Mouse (Mus musculus): Measurements from ENCODE around the gene Zfp449. TPM values are rescaled to one million over a fixed set of nuclear protein-coding genes. Genes with fewer than 3 reads are reported as not detected.

Gene Zfp449
- 8.8 and 12.6 TPM in 2 replicates for polyA plus RNA-seq (2014; fragmentation: Nextera tagmentation; extraction: Ambion mirVana)

- Histone ChIP-seq H3K4me1 (replicated peaks; ENCODE audit: control insufficient read depth, insufficient read depth, low read length) (no peaks in the 10 kb centered on the region), H3K36me3 (ENCODE audit: control insufficient read depth, insufficient read depth, low read length) (no peaks in the 10 kb centered on the region), H3K27me3 (replicated peaks; ENCODE audit: control insufficient read depth, insufficient read depth, low read length) (no peaks in the 10 kb centered on the region), H3K4me2 (ENCODE audit: low read length) (peak within 1 kb of the TSS; percentile 42), H3K4me3 (ENCODE audit: low read depth, low read length) (peak within 1 kb of the TSS; percentile 44), H3K27ac (ENCODE audit: low read depth) (no peak within 1 kb of the TSS), H3K9ac (ENCODE audit: low read length) (peak within 1 kb of the TSS; percentile 55), H3K9me3 (ENCODE audit: control insufficient read depth, low read length) (no peaks in the 10 kb centered on the region)
- DNase-seq (ENCODE audit: low spot score) (peak; percentile 79), ATAC-seq (replicated peaks; ENCODE audit: low FRiP score, low TSS enrichment, low read depth) (peak; percentile 93)
- 15% methylated on average over 34 of the region's 39 CpGs for WGBS
Observed at GRCm38 (mm10) chrX:56346176-56346931, at the start of gene Zfp449. Gene Zfp449 (plus strand): TSS chrX:56346400.

- Histone ChIP-seq H3K4me3 (ENCODE audit: low read depth, low read length) (no peak overlapping the region), H3K9me3 (ENCODE audit: control insufficient read depth, low read length) (no peaks in the 10 kb centered on the region), H3K36me3 (ENCODE audit: control insufficient read depth, insufficient read depth, low read length) (no peaks in the 10 kb centered on the region), H3K9ac (ENCODE audit: low read length) (no peak overlapping the region), H3K4me2 (ENCODE audit: low read length) (no peak overlapping the region), H3K27me3 (replicated peaks; ENCODE audit: control insufficient read depth, insufficient read depth, low read length) (no peaks in the 10 kb centered on the region), H3K27ac (ENCODE audit: low read depth) (no peak overlapping the region), H3K4me1 (replicated peaks; ENCODE audit: control insufficient read depth, insufficient read depth, low read length) (no peaks in the 10 kb centered on the region)
- ATAC-seq (replicated peaks; ENCODE audit: low FRiP score, low TSS enrichment, low read depth) (no peak), DNase-seq (ENCODE audit: low spot score) (no peak)
- WGBS = 80% methylated on average over 5 of the region's 5 CpGs
Observed at GRCm38 (mm10) chrX:56307597-56307996, 38.6 kb upstream of the Zfp449 start.

DNA sequence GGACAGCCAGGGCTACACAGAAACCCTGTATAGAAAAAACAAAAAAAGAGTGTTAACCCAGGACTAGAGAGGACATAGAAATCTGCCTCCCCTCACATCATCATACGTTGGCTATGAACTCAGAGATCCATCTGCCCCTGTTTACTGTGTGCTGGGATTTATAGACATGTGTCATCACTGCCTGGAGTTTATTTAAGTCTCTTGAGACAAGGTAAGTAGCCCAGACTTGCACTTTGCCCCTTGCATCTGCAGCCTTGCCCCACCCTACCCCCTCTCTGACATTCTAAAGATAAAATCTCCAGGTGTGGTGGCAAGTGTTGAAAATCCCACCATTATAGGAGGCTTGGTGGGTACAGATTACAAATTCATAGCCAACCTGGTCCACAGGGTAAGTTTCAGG lies 33.4 kb upstream of the Zfp449 start:
- ATAC-seq (replicated peaks; ENCODE audit: low FRiP score, low TSS enrichment, low read depth) (no peak), DNase-seq (ENCODE audit: low spot score) (no peak)
- Histone ChIP-seq H3K4me2 (ENCODE audit: low read length) (no peak overlapping the region), H3K9ac (ENCODE audit: low read length) (no peak overlapping the region), H3K27ac (ENCODE audit: low read depth) (no peak overlapping the region), H3K4me3 (ENCODE audit: low read depth, low read length) (no peak overlapping the region), H3K27me3 (replicated peaks; ENCODE audit: control insufficient read depth, insufficient read depth, low read length) (no peaks in the 10 kb centered on the region), H3K36me3 (ENCODE audit: control insufficient read depth, insufficient read depth, low read length) (no peaks in the 10 kb centered on the region), H3K9me3 (ENCODE audit: control insufficient read depth, low read length) (no peaks in the 10 kb centered on the region), H3K4me1 (replicated peaks; ENCODE audit: control insufficient read depth, insufficient read depth, low read length) (no peaks in the 10 kb centered on the region)
- 60% methylated on average over 1 of the region's 1 CpGs for WGBS

- no peak for ATAC-seq (replicated peaks; ENCODE audit: low FRiP score, low TSS enrichment, low read depth)
- Histone ChIP-seq H3K4me2 (ENCODE audit: low read length) (no peak overlapping the region), H3K27ac (ENCODE audit: low read depth) (no peak overlapping the region), H3K27me3 (replicated peaks; ENCODE audit: control insufficient read depth, insufficient read depth, low read length) (no peaks in the 10 kb centered on the region), H3K9me3 (ENCODE audit: control insufficient read depth, low read length) (no peaks in the 10 kb centered on the region), H3K4me1 (replicated peaks; ENCODE audit: control insufficient read depth, insufficient read depth, low read length) (no peaks in the 10 kb centered on the region), H3K36me3 (ENCODE audit: control insufficient read depth, insufficient read depth, low read length) (no peaks in the 10 kb centered on the region), H3K4me3 (ENCODE audit: low read depth, low read length) (no peak overlapping the region), H3K9ac (ENCODE audit: low read length) (no peak overlapping the region)
- no peak for DNase-seq (ENCODE audit: low spot score)
- 80% methylated on average over 5 of the region's 5 CpGs for WGBS
Observed at GRCm38 (mm10) chrX:56322096-56322495, 24.1 kb upstream of the Zfp449 start.

DNA sequence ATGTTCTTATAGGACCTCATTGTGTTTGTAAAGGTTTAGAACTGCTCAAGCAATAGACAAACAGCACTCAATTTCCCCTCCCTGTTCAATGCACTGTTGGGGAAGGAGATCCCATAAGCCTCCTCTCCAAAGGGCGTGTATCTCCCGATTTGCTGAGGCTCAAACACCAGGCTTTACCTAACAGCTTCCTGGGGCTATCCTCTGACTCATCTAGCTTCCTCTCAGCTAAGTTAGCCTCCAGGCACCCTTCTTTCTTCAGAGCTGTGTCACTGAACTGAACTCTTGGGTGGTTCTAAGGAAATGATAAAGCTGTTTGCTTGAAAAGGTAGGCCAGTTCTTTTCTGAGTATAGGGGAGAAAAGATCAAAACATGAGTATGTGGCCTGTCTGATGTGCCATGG lies 23.5 kb upstream of the Zfp449 start:
- WGBS = 72% methylated on average over 2 of the region's 2 CpGs
- H3K4me2 ChIP-seq (ENCODE audit: low read length) = no peak overlapping the region
- ATAC-seq (replicated peaks; ENCODE audit: low FRiP score, low TSS enrichment, low read depth) (no peak), DNase-seq (ENCODE audit: low spot score) (no peak)
- H3K27ac ChIP-seq (ENCODE audit: low read depth) = no peak overlapping the region
- H3K4me1 ChIP-seq (replicated peaks; ENCODE audit: control insufficient read depth, insufficient read depth, low read length) = no peaks in the 10 kb centered on the region
- H3K9ac ChIP-seq (ENCODE audit: low read length) = no peak overlapping the region
- H3K9me3 ChIP-seq (ENCODE audit: control insufficient read depth, low read length) = no peaks in the 10 kb centered on the region
- no peaks in the 10 kb centered on the region for H3K27me3 ChIP-seq (replicated peaks; ENCODE audit: control insufficient read depth, insufficient read depth, low read length)
- H3K4me3 ChIP-seq (ENCODE audit: low read depth, low read length) = no peak overlapping the region
- H3K36me3 ChIP-seq (ENCODE audit: control insufficient read depth, insufficient read depth, low read length) = no peaks in the 10 kb centered on the region

- no peak overlapping the region for H3K4me3 ChIP-seq (ENCODE audit: low read depth, low read length)
- 50% methylated on average over 3 of the region's 3 CpGs for WGBS
- H3K27me3 ChIP-seq (replicated peaks; ENCODE audit: control insufficient read depth, insufficient read depth, low read length) = no peaks in the 10 kb centered on the region
- ATAC-seq (replicated peaks; ENCODE audit: low FRiP score, low TSS enrichment, low read depth) (no peak), DNase-seq (ENCODE audit: low spot score) (no peak)
- no peak overlapping the region for H3K27ac ChIP-seq (ENCODE audit: low read depth)
- no peak overlapping the region for H3K9ac ChIP-seq (ENCODE audit: low read length)
- no peak overlapping the region for H3K4me2 ChIP-seq (ENCODE audit: low read length)
- H3K36me3 ChIP-seq (ENCODE audit: control insufficient read depth, insufficient read depth, low read length) = no peaks in the 10 kb centered on the region
- no peaks in the 10 kb centered on the region for H3K4me1 ChIP-seq (replicated peaks; ENCODE audit: control insufficient read depth, insufficient read depth, low read length)
- no peaks in the 10 kb centered on the region for H3K9me3 ChIP-seq (ENCODE audit: control insufficient read depth, low read length)
Observed at GRCm38 (mm10) chrX:56332046-56332445, 14.2 kb upstream of the Zfp449 start.

DNA sequence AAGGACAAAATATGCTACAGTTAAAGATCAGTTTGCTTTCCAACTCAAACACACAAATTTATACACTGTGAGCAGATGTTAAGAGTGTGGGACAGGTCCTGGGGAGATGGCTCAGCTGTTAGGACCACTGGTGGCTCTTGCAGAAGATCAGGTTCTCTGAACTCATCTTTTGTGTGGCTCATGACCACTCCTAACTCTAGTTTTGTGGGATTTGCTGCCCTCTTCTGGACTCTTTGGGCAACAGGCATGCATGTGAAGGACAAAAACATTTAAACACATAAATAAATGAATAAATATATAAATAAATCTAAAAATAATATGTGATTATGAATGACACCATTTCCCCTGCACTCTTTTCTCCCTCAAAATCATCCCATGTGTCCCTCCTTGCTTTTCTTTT lies 5.9 kb upstream of the Zfp449 start:
- Histone ChIP-seq H3K9ac (ENCODE audit: low read length) (no peak overlapping the region), H3K4me2 (ENCODE audit: low read length) (no peak overlapping the region), H3K36me3 (ENCODE audit: control insufficient read depth, insufficient read depth, low read length) (no peaks in the 10 kb centered on the region), H3K27me3 (replicated peaks; ENCODE audit: control insufficient read depth, insufficient read depth, low read length) (no peaks in the 10 kb centered on the region), H3K4me3 (ENCODE audit: low read depth, low read length) (no peak overlapping the region), H3K4me1 (replicated peaks; ENCODE audit: control insufficient read depth, insufficient read depth, low read length) (no peaks in the 10 kb centered on the region), H3K9me3 (ENCODE audit: control insufficient read depth, low read length) (no peaks in the 10 kb centered on the region), H3K27ac (ENCODE audit: low read depth) (no peak overlapping the region)
- ATAC-seq (replicated peaks; ENCODE audit: low FRiP score, low TSS enrichment, low read depth) (no peak), DNase-seq (ENCODE audit: low spot score) (peak; percentile 54)

- no peak for DNase-seq (ENCODE audit: low spot score)
- 72% methylated on average over 3 of the region's 3 CpGs for WGBS
Observed at GRCm38 (mm10) chrX:56342921-56343320, 3.3 kb upstream of the Zfp449 start.

DNA sequence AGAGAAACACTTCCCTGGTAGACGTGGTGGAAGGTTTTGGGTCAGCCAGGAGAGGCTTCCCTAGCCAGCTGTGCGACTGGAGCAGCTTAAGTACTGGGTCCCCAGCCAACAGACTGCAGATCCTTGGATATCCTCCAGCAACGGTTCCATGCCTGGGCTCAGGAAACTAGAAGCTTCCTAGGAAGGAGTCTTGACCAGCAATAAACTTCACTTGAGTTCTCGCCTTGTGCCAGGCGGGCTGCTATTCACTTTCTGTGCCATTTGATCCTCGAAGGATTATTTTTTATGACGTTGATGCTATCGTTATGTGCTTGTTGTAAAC lies 693 bp downstream of the Zfp449 start:
- no peaks in the 10 kb centered on the region for H3K36me3 ChIP-seq (ENCODE audit: control insufficient read depth, insufficient read depth, low read length)
- DNase-seq (ENCODE audit: low spot score) (no peak), ATAC-seq (replicated peaks; ENCODE audit: low FRiP score, low TSS enrichment, low read depth) (0 out of 2 replicates have a peak, but pooled peaks have one; percentile 17)
- H3K9me3 ChIP-seq (ENCODE audit: control insufficient read depth, low read length) = no peaks in the 10 kb centered on the region
- H3K27me3 ChIP-seq (replicated peaks; ENCODE audit: control insufficient read depth, insufficient read depth, low read length) = no peaks in the 10 kb centered on the region
- 32% methylated on average over 8 of the region's 8 CpGs for WGBS
- no peaks in the 10 kb centered on the region for H3K4me1 ChIP-seq (replicated peaks; ENCODE audit: control insufficient read depth, insufficient read depth, low read length)
- no peak overlapping the region for H3K9ac ChIP-seq (ENCODE audit: low read length)
- no peak overlapping the region for H3K27ac ChIP-seq (ENCODE audit: low read depth)
- peak overlapping the region; percentile 42 for H3K4me2 ChIP-seq (ENCODE audit: low read length)
- peak overlapping the region; percentile 44 for H3K4me3 ChIP-seq (ENCODE audit: low read depth, low read length)

More at GRCm38 (mm10) chrX:56342921-56343320, 3.3 kb upstream of the Zfp449 start:
- Histone ChIP-seq H3K4me1 (replicated peaks; ENCODE audit: control insufficient read depth, insufficient read depth, low read length) (no peaks in the 10 kb centered on the region), H3K4me2 (ENCODE audit: low read length) (no peak overlapping the region), H3K4me3 (ENCODE audit: low read depth, low read length) (no peak overlapping the region), H3K36me3 (ENCODE audit: control insufficient read depth, insufficient read depth, low read length) (no peaks in the 10 kb centered on the region), H3K9ac (ENCODE audit: low read length) (no peak overlapping the region), H3K27me3 (replicated peaks; ENCODE audit: control insufficient read depth, insufficient read depth, low read length) (no peaks in the 10 kb centered on the region), H3K9me3 (ENCODE audit: control insufficient read depth, low read length) (no peaks in the 10 kb centered on the region), H3K27ac (ENCODE audit: low read depth) (no peak overlapping the region)
- ATAC-seq (replicated peaks; ENCODE audit: low FRiP score, low TSS enrichment, low read depth) = no peak
